Mouse (Mus musculus) limb, embryonic 10.5 days (tissue): Measurements from ENCODE around the gene Egf. TPM values are rescaled to one million over a fixed set of nuclear protein-coding genes. Genes with fewer than 3 reads are reported as not detected.
"Not testable (repeated sequence)": the region's sequence is repeated elsewhere in the genome, so short reads cannot be mapped to it uniquely, and the experiment has no call there.

Experiments
- DNase-seq: peaks from one replicate; pipeline ENCODE4 v3.0.0-alpha.2; 2017; ENCODE audit warnings: low spot score
- H3K27ac ChIP-seq: fragments of 300-500 bp; sonication (generic); 2 replicates; pipeline ENCODE4 v1.5.1; 2016; ENCODE audit warnings: mild to moderate bottlenecking
- H3K27me3 ChIP-seq: fragments of 300-500 bp; sonication (generic); 2 replicates; pipeline ENCODE4 v1.6.1; 2016; ENCODE audit warnings: low read depth, mild to moderate bottlenecking; ENCODE audit not compliant: poor library complexity, severe bottlenecking
- H3K36me3 ChIP-seq: fragments of 300-500 bp; sonication (generic); 2 replicates; pipeline ENCODE4 v1.6.1; 2016; ENCODE audit warnings: mild to moderate bottlenecking, moderate library complexity
- H3K4me1 ChIP-seq: fragments of 300-500 bp; sonication (generic); 2 replicates; pipeline ENCODE4 v1.6.1; 2016
- H3K4me3 ChIP-seq: fragments of 300-500 bp; sonication (generic); 2 replicates; pipeline ENCODE4 v1.5.1; 2016; ENCODE audit warnings: mild to moderate bottlenecking, moderate library complexity
- H3K9me3 ChIP-seq: fragments of 300-500 bp; sonication (generic); replicated peaks from 2 replicates; pipeline ENCODE4 v1.6.1; 2016; ENCODE audit warnings: mild to moderate bottlenecking
- WGBS: fragments of 180-500 bp; shearing (Covaris S2); methylation state at CpG from one replicate; pipeline ENCODE4 v1.1.7; 2016; 5-methylcytosine and 5-hydroxymethylcytosine counted together
- polyA plus RNA-seq: library from polyadenylated mRNA; unstranded; fragments of >200 nt; fragmentation: Nextera tagmentation; extraction: Ambion mirVana; gene quantifications from 2 replicates; pipeline ENCODE4 v1.2.1, GENCODE M21; 2016

Gene Egf
- polyA plus RNA-seq = 1.4 and 1.6 TPM in 2 replicates

GRCm38 (mm10) chr3:129754650-129755604 is at the start of gene Egf:
Gene Egf (minus strand): TSS chr3:129755316.
- H3K4me1 ChIP-seq = peaks cover 13% of the 10 kb centered on the region
- H3K9me3 ChIP-seq = no peaks in the 10 kb centered on the region
- 11% methylated on average over 20 of the region's 20 CpGs for WGBS
- H3K27ac ChIP-seq = no peak within 1 kb of the TSS
- peaks cover 44% of the 10 kb centered on the region for H3K27me3 ChIP-seq
- H3K36me3 ChIP-seq = no peaks in the 10 kb centered on the region
- H3K4me3 ChIP-seq = peak within 1 kb of the TSS; percentile 40
- DNase-seq = peak; percentile 39

DNA sequence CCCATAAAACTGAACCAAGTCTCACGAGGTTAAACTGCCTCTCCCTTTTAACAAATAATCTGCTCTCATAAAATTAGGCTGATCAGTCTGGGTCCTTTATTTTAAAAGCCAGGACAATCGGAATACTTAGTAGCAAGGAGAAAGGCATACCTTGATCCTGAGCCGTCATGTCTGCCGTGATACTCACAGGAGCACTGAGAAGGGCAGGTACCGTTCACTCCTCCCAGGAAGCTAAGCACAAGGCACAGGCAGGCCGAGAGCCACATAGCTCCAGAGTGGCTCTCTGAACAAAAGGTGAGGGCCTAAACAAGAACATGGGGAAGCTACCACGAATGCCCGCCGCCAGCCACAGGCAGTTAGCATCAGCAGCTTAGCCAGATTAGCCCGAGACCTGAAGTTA is 48.6 kb upstream of the Egf start, which contains the start of gene Lrit3:
Gene Lrit3 (minus strand): TSS at position 266 of the 400 bp plus-strand sequence.
- H3K9me3 ChIP-seq = no peaks in the 10 kb centered on the region
- no peak within 1 kb of the TSS for H3K4me3 ChIP-seq
- WGBS = 80% methylated on average over 10 of the region's 10 CpGs
- H3K36me3 ChIP-seq = no peaks in the 10 kb centered on the region
- no peaks in the 10 kb centered on the region for H3K4me1 ChIP-seq
- no peak for DNase-seq
- H3K27me3 ChIP-seq = no peaks in the 10 kb centered on the region
- H3K27ac ChIP-seq = no peak within 1 kb of the TSS

- no peaks in the 10 kb centered on the region for H3K27me3 ChIP-seq
- DNase-seq = no peak
- no peak overlapping the region for H3K27ac ChIP-seq
- H3K9me3 ChIP-seq = no peaks in the 10 kb centered on the region
- no peaks in the 10 kb centered on the region for H3K36me3 ChIP-seq
- WGBS = 85% methylated on average over 2 of the region's 2 CpGs
- no peak overlapping the region for H3K4me3 ChIP-seq
- H3K4me1 ChIP-seq = no peaks in the 10 kb centered on the region
Measured at GRCm38 (mm10) chr3:129799011-129799410, 43.9 kb upstream of the Egf start.

DNA sequence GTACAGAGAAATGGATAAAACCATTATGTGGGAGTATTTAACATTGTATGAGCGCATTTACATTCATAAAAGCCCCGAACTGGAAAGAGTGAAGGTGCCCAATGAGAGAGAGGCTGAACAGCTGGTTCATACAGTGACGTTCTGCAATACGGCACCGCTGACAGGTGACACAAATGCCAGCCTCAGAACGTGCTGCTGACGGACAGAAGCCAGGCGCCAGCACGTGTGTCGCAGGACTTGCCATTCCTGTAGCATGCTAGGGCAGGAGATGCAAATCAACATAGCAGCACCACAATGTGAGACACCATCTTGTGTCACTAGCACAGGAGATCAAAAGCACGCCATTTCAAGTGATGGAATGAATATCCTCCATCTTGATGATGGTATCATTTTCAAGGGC is 43.4 kb upstream of the Egf start:
- H3K36me3 ChIP-seq = no peaks in the 10 kb centered on the region

GRCm38 (mm10) chr3:129797341-129797740 is 42.2 kb upstream of the Egf start:
- no peak for DNase-seq
- Histone ChIP-seq H3K4me3 (no peak overlapping the region), H3K9me3 (no peaks in the 10 kb centered on the region), H3K4me1 (peaks cover 9% of the 10 kb centered on the region; the same call in 1 of the 2 replicates), H3K36me3 (no peaks in the 10 kb centered on the region), H3K27ac (no peak overlapping the region), H3K27me3 (no peaks in the 10 kb centered on the region)
- 82% methylated on average over 5 of the region's 5 CpGs for WGBS

More for the DNA sequence above, 43.4 kb upstream of the Egf start:
- no peaks in the 10 kb centered on the region for H3K9me3 ChIP-seq
- no peaks in the 10 kb centered on the region for H3K27me3 ChIP-seq
- no peak for DNase-seq
- no peak overlapping the region for H3K27ac ChIP-seq
- H3K4me3 ChIP-seq = no peak overlapping the region
- 78% methylated on average over 11 of the region's 11 CpGs for WGBS
- 0 out of 2 replicates have a peak, but pooled peaks cover under 1% of the 10 kb centered on the region for H3K4me1 ChIP-seq

- H3K27me3 ChIP-seq = no peaks in the 10 kb centered on the region
- no peak overlapping the region for H3K4me3 ChIP-seq
- no peaks in the 10 kb centered on the region for H3K9me3 ChIP-seq
- H3K4me1 ChIP-seq = peaks cover 19% of the 10 kb centered on the region
- DNase-seq = no peak
- H3K27ac ChIP-seq = 0 out of 2 replicates have a peak overlapping the region, but pooled peaks have one; percentile 8
- no peaks in the 10 kb centered on the region for H3K36me3 ChIP-seq
- WGBS = 90% methylated on average over 5 of the region's 5 CpGs
Measured at GRCm38 (mm10) chr3:129793801-129794200, 38.7 kb upstream of the Egf start.

GRCm38 (mm10) chr3:129782746-129783145 is 27.6 kb upstream of the Egf start:
- Histone ChIP-seq H3K4me1 (no peaks in the 10 kb centered on the region), H3K9me3 (no peaks in the 10 kb centered on the region), H3K27me3 (0 out of 2 replicates have a peak, but pooled peaks cover 5% of the 10 kb centered on the region), H3K36me3 (no peaks in the 10 kb centered on the region), H3K27ac (no peak overlapping the region), H3K4me3 (no peak overlapping the region)
- DNase-seq = no peak
- 87% methylated on average over 3 of the region's 3 CpGs for WGBS

DNA sequence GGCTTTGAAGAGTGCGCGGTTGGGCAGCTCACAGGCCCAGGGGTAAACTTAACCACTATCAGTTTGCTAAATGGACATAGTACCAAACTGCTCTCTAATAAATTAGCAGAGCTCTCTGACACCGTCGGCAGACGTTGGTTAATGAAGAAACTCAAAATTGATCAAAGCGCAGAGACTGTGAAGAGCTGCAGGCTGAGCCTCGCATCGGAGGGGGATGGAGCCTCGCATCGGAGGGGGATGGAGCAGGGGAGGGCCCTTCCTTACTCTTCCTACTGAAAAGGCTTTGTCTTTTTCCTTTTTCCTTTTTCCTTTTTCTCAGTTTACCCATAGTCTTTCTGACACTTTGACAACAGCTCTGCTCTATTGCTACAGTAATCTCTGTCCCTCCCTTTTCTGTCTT is 26.3 kb upstream of the Egf start:
- Histone ChIP-seq H3K9me3 (no peaks in the 10 kb centered on the region), H3K36me3 (no peaks in the 10 kb centered on the region), H3K27ac (no peak overlapping the region), H3K27me3 (0 out of 2 replicates have a peak, but pooled peaks cover 5% of the 10 kb centered on the region), H3K4me3 (no peak overlapping the region), H3K4me1 (no peaks in the 10 kb centered on the region)
- 44% methylated on average over 10 of the region's 10 CpGs for WGBS
- no peak for DNase-seq

DNA sequence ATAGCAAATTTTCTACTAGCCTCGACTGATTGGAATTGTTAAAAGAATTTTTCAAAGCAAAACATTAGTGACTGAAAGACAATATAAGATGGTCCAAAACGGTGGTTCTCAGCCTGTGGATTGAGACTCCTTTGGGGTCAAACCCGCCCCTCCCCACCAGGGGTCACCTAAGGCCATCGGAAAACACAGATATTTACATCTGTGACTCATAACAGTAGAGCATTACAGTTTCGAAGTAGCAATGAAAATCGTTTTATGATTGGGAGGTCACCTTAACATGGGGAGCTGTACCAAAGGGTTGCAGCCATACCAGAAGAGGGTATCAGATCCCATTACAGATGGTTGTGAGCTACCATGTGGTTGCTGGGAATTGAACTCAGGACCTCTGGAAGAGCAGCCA is 16.1 kb upstream of the Egf start:
- Histone ChIP-seq H3K4me3 (no peak overlapping the region), H3K4me1 (no peaks in the 10 kb centered on the region), H3K27me3 (no peaks in the 10 kb centered on the region), H3K9me3 (no peaks in the 10 kb centered on the region), H3K36me3 (no peaks in the 10 kb centered on the region), H3K27ac (no peak overlapping the region)
- DNase-seq = no peak
- 83% methylated on average over 6 of the region's 6 CpGs for WGBS

- H3K4me1 ChIP-seq = no peaks in the 10 kb centered on the region
- no peak overlapping the region for H3K27ac ChIP-seq
- no peaks in the 10 kb centered on the region for H3K9me3 ChIP-seq
- no peak overlapping the region for H3K4me3 ChIP-seq
- no peak for DNase-seq
- no peaks in the 10 kb centered on the region for H3K36me3 ChIP-seq
- 90% methylated on average over 10 of the region's 10 CpGs for WGBS
- H3K27me3 ChIP-seq = no peaks in the 10 kb centered on the region
Measured at GRCm38 (mm10) chr3:129766971-129767794, 12.1 kb upstream of the Egf start.

GRCm38 (mm10) chr3:129766106-129766505 is 11.0 kb upstream of the Egf start:
- no peak for DNase-seq
- H3K27me3 ChIP-seq = no peaks in the 10 kb centered on the region
- no peak overlapping the region for H3K4me3 ChIP-seq
- H3K27ac ChIP-seq = no peak overlapping the region
- 91% methylated on average over 4 of the region's 4 CpGs for WGBS
- no peaks in the 10 kb centered on the region for H3K36me3 ChIP-seq
- no peaks in the 10 kb centered on the region for H3K9me3 ChIP-seq
- H3K4me1 ChIP-seq = no peaks in the 10 kb centered on the region

GRCm38 (mm10) chr3:129757599-129757998 is 2.5 kb upstream of the Egf start:
- H3K4me3 ChIP-seq, H3K36me3 ChIP-seq, H3K27ac ChIP-seq, DNase-seq, H3K9me3 ChIP-seq: not testable (repeated sequence)
- peaks cover 39% of the 10 kb centered on the region for H3K27me3 ChIP-seq
- H3K4me1 ChIP-seq = peaks cover 13% of the 10 kb centered on the region
- 90% methylated on average over 1 of the region's 1 CpGs for WGBS
